Mouse (Mus musculus): ENCODE measurements around the gene Slc22a12.

The Slc22a12 gene

GRCm38 (mm10) chr19:6541521-6541920, 1.3 kb downstream of the Slc22a12 start:
- no peak for DNase-seq (ENCODE audit: low spot score in 2 of 2)

- no peak for DNase-seq (ENCODE audit: low spot score in 2 of 2)
These were observed 2.6 kb downstream of the Slc22a12 start for GRCm38 (mm10) chr19:6540191-6540590.

DNA sequence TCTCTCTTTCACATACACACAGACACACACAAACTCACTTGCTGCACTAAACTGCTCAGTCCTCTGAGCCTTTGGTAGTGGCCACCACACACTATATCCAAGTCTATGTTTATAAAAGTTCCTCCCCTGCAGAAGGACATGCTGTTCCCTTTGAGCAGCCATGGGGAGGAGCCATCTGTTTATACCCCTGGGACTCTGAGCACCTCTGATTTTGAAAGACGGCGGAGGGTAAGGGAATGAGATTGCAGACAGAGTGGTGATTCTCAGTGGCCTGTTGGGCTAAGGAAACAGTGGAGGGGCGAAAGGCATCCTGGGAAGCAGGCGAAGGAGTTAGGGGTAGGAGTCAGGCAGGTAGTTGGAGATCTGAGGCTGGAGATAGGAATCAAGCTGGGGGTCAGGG, 3.2 kb downstream of the Slc22a12 start:
- DNase-seq (ENCODE audit: low spot score in 2 of 2), result no peak

DNA sequence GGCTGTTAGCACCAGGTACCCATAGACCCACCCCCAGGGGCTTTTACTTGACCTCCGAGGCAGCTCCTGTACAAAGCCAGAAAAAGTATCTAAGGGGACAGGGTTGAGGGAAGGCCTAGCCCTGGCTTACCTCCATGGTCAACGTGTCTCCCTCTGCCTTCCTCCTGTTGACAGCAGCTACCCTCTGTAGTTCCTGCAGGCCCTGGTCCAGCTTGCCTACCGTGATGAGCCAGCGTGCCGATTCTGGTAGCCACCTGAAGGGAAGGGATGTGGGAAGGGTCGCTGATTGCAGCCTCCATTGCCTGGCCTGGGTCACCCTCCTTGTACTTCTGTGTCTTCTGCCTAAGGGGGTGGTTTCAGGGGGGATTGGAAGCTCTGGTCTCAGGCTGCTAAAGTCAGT, 4.3 kb downstream of the Slc22a12 start:
- DNase-seq (ENCODE audit: low spot score in 2 of 2), result no peak

DNA sequence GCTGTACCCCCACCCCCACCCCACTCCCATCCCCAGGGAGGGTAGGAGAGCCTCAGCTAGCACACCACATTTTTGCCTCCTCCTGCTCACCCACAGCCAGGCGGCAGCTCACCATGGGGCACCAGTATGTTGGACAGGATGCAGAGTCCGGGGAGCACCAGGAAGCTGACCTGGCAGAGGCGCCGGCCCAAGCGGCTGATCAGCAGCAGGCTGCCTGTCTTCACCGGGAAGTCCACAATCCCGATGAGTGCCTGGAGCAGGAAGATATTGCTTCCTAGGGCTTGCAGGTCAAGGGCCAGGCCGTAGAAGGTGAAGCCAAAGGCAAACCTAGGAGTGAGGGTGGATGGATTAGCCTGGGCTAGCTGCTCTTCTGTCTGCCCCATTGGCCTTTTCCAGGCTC, 5.3 kb downstream of the Slc22a12 start:
- DNase-seq (ENCODE audit: low spot score in 2 of 2), result peak in 1 of 2 experiments; percentile 1

GRCm38 (mm10) chr19:6536696-6537095, 6.1 kb downstream of the Slc22a12 start:
- no peak for DNase-seq (ENCODE audit: low spot score in 2 of 2)

DNA sequence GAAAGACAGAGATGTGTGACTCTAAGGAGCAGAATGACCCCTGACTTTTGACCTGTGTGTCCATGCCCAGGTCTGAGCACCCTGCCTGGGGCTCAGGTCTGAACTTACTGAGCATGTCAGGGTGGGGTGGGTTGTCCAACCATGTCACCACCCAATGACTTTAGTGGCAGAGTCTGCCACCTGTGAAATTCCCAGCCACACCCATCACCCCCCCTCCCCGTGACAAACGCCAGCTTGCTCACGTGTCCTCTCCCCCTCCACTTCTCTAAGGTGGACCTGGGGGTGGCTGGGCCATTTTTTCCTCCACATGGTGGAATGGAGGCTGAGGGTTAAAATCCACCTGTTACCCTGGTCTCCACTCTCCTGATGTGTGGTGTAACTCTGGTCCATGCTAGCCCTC, 6.6 kb downstream of the Slc22a12 start:
- DNase-seq (ENCODE audit: low spot score in 2 of 2), result no peak

- no peak for DNase-seq (ENCODE audit: low spot score in 2 of 2)
These were observed 8.8 kb downstream of the Slc22a12 start for GRCm38 (mm10) chr19:6534118-6534415.

GRCm38 (mm10) chr19:6533290-6534117, 9.3 kb downstream of the Slc22a12 start:
- no peak for DNase-seq (ENCODE audit: low spot score in 2 of 2)

DNA sequence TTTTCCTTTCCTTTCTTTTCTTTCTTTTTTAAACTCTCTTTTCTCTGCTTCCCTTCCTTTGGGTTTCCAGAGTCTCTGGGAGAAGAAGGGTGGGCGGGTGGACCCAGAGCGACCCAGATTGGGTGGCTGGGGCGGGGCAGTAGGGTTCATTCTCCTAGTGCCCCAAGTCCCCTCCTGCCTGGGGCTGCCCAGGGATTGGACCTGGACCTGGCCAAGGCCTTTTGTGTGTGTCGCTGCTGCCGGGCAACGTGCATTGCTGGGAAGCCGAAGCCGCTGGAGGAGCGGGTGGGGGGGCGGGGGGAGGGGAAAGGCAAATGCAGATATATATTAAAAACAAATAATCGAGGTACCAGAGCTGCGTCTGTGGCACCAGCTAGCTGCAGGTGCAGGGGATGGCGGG, 10.2 kb downstream of the Slc22a12 start:
- DNase-seq (ENCODE audit: low spot score in 2 of 2), result no peak

DNA sequence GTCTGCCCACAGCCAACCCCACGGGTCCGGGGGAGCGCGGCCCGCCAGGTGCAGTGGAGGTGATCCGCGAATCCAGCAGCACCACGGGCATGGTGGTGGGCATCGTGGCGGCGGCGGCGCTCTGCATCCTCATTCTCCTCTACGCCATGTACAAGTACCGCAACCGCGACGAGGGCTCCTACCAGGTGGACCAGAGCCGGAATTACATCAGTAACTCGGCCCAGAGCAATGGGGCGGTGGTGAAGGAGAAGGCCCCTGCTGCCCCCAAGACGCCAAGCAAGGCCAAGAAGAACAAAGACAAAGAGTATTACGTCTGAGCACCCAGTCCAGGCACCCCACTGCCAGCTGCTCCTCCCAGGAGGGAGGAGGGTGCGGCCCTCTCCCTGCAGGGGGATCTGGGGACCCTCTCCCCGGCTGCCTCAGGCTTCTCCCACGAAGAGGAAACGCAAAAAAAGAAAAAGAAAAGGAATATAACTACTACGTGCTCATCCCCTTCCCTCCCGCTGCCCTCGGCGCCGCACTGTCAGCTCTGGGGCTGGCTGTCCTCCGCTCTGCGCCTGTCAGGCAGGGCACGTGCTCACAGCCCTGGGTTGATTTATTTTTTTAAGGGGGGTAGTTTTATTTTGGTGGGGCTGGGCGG, 10.9 kb downstream of the Slc22a12 start:
- DNase-seq (ENCODE audit: low spot score in 2 of 2), result no peak

GRCm38 (mm10) chr19:6531011-6531631, 11.7 kb downstream of the Slc22a12 start:
- DNase-seq (ENCODE audit: low spot score in 2 of 2), result no peak

- no peak for DNase-seq (ENCODE audit: low spot score in 2 of 2)
These were observed 12.5 kb downstream of the Slc22a12 start for GRCm38 (mm10) chr19:6530359-6530758.

- no peak for DNase-seq (ENCODE audit: low spot score in 2 of 2)
These were observed 13.4 kb downstream of the Slc22a12 start for GRCm38 (mm10) chr19:6529265-6529985.

DNA sequence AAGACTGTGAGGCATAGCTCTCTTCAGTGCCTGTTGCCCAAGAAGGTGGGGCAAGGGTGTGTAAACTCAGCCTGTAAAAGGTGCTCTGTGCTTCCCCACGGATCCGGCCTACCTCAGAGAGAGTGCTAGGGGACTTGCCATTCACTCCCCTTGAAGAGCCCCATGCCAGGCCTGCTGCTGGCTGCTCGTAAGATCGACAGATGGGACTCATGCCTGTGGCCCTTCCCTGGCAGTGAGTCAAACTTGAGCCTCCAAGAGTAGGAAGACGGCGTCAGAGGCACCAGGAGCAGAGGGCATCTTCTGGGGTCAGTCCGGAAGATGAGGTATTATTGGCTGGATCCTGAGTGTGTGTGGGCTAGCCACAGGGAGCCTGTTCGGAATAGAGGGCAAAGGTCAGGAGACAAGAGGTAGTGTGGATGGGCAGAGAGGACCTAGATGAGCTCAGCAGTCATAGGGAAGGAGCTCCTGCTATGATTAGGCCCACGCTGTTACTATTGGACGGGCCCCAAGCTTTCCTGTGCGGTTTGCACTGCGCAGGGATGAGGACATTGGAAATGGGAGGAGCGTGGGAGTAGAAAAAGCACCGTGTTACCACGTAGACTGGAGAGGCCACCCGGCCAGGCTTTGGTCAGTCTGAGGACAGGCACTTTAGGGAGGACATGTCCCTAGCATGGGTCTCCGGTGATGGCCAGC, 14.8 kb downstream of the Slc22a12 start:
- no peak for DNase-seq (ENCODE audit: low spot score in 2 of 2)

DNA sequence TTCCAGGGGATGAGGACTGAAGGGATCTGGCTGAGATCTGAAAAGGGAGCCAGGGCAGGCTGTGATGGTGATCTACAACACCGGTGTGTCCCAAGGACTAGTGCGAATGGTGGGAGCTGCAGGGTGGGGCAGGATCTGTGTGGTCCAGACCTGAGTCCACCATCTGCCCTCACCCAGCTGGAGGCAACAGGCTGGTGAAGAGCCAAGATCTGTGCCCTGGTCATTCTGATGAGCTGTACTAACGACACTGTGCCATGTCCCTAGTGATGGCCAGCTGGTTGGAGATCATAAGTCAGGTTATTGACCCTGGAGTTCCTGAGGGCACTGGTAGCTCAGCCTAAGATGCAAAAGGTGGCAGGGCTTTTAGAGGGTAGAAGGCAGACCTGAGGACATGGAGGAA, 15.4 kb downstream of the Slc22a12 start:
- DNase-seq (ENCODE audit: low spot score in 2 of 2), result no peak

DNA sequence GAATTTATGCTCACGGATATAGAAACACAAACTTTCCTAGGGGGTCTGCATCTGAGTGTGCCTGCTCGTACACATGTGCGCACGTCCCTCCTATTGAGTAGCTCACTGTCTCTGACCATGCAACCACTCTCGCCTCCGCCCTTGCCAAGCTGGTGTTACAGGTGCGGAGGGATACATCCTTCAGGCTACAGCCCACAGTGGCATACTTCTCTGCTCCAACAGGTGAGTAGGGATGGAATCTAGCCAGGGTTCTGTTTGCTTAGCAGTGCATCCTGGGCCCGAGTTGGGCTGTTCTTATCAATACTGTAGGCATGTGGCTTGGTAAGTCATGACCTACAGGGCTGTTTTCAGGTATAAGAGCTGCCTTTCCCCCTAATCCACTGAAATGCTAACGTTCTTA, 16.8 kb downstream of the Slc22a12 start:
- DNase-seq (ENCODE audit: low spot score in 2 of 2), result no peak

GRCm38 (mm10) chr19:6525023-6525422, 17.8 kb downstream of the Slc22a12 start:
- no peak for DNase-seq (ENCODE audit: low spot score in 2 of 2)

GRCm38 (mm10) chr19:6522289-6522688, 20.5 kb downstream of the Slc22a12 start:
- DNase-seq (ENCODE audit: low spot score in 2 of 2), result peak in 1 of 2 experiments; percentile 65

- no peak for DNase-seq (ENCODE audit: low spot score in 2 of 2)
These were observed 21.2 kb downstream of the Slc22a12 start for GRCm38 (mm10) chr19:6521630-6522029.

- peak in 1 of 2 experiments; percentile 51 for DNase-seq (ENCODE audit: low spot score in 2 of 2)
These were observed 23.3 kb downstream of the Slc22a12 start for GRCm38 (mm10) chr19:6519483-6519882.

GRCm38 (mm10) chr19:6518601-6519000, 24.2 kb downstream of the Slc22a12 start:
- DNase-seq (ENCODE audit: low spot score in 2 of 2), result no peak
